Mouse (Mus musculus): ENCODE results near the gene Man1a.

DNA sequence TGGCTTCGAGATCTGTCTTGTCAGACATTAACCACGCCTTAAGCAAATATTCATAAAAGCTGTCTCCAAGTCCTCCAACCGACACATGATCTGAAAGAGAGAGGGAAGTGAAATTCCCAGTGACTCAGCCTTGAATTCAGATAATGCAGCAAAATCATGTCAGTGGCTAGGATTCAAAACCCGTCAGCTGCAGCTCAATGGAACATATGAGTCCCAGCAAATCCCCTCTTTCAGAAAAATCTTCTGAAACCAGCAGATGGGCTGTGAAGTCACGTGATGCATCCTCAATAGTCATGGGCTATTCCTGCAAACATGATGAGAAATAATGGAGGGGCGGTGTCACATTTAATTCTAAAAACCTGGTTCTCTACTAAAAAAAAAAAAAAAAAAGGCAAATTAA lies 151.0 kb downstream of the Man1a start:
- TF ChIP-seq CTCF (IDR thresholded peaks at IDR 0.05; ENCODE audit: extremely low read depth, insufficient read depth, insufficient read length, insufficient replicate concordance) (no peak), POLR2A (IDR thresholded peaks at IDR 0.05; ENCODE audit: low read depth, low read length) (no peak)

Data from spleen, adult 2 months (tissue).